Mouse (Mus musculus): ENCODE measurements around the gene Ebf4. TPM values are rescaled to one million over a fixed set of nuclear protein-coding genes. Genes with fewer than 3 reads are reported as not detected.

Gene Ebf4
- total RNA-seq, 2 experiments from 2014 or later, result 11.7 to 16.5 TPM

GRCm38 (mm10) chr2:130294218-130294935 is 592 bp upstream of the Ebf4 start:
- DNase-seq, result no peak

GRCm38 (mm10) chr2:130295331-130296133 is 563 bp downstream of the Ebf4 start:
- peak; percentile 40 for DNase-seq
- intact Hi-C loops (cut with DNase I), result loop anchor here (5.0 kb wide), 1 partner anchor 127 kb away; the partner anchor contains the start of genes Pced1a and Vps16

More at GRCm38 (mm10) chr2:130294218-130294935, 592 bp upstream of the Ebf4 start:
- intact Hi-C loops (cut with DNase I), result loop anchor here (5.0 kb wide), 1 partner anchor 68 kb away; no protein-coding TSS in a partner anchor

- intact Hi-C loops (cut with DNase I), result loop anchor here (5.0 kb wide), 1 partner anchor 126 kb away; the partner anchor contains the start of genes Pced1a and Vps16
- no peak for DNase-seq
Measured at GRCm38 (mm10) chr2:130296134-130296745, 1.3 kb downstream of the Ebf4 start.

- intact Hi-C loops (cut with DNase I), result loop anchor here (5.0 kb wide), 1 partner anchor 125 kb away; the partner anchor contains the start of genes Pced1a and Vps16
Measured at GRCm38 (mm10) chr2:130297580-130297979, 2.6 kb downstream of the Ebf4 start.

GRCm38 (mm10) chr2:130303014-130303413 is 8.0 kb downstream of the Ebf4 start:
- intact Hi-C loops (cut with DNase I), result no loop called here
- DNase-seq, result no peak

More at GRCm38 (mm10) chr2:130297580-130297979, 2.6 kb downstream of the Ebf4 start:
- no peak for DNase-seq

GRCm38 (mm10) chr2:130327057-130327456 is 32.1 kb downstream of the Ebf4 start:
- DNase-seq, result no peak
- intact Hi-C loops (cut with DNase I), result no loop called here

- intact Hi-C loops (cut with DNase I), result no loop called here
- DNase-seq, result no peak
Measured at GRCm38 (mm10) chr2:130329502-130329901, 34.5 kb downstream of the Ebf4 start.

GRCm38 (mm10) chr2:130335112-130335511 is 40.1 kb downstream of the Ebf4 start:
- DNase-seq, result no peak
- intact Hi-C loops (cut with DNase I), result no loop called here

- DNase-seq, result no peak
- intact Hi-C loops (cut with DNase I), result no loop called here
Measured at GRCm38 (mm10) chr2:130340464-130341219, 45.7 kb downstream of the Ebf4 start.

GRCm38 (mm10) chr2:130341220-130341580 is 46.2 kb downstream of the Ebf4 start:
- intact Hi-C loops (cut with DNase I), result no loop called here
- DNase-seq, result no peak

GRCm38 (mm10) chr2:130350376-130350775 is 55.4 kb downstream of the Ebf4 start:
- intact Hi-C loops (cut with DNase I), result no loop called here
- no peak for DNase-seq

GRCm38 (mm10) chr2:130351758-130352339 is 56.9 kb downstream of the Ebf4 start:
- no peak for DNase-seq
- intact Hi-C loops (cut with DNase I), result no loop called here

GRCm38 (mm10) chr2:130353411-130353810 is 58.4 kb downstream of the Ebf4 start:
- no peak for DNase-seq
- intact Hi-C loops (cut with DNase I), result no loop called here

GRCm38 (mm10) chr2:130353889-130354288 is 58.9 kb downstream of the Ebf4 start:
- DNase-seq, result no peak
- intact Hi-C loops (cut with DNase I), result no loop called here

GRCm38 (mm10) chr2:130357551-130357950 is 62.6 kb downstream of the Ebf4 start:
- intact Hi-C loops (cut with DNase I), result no loop called here
- no peak for DNase-seq

- no peak for DNase-seq
- intact Hi-C loops (cut with DNase I), result no loop called here
Measured at GRCm38 (mm10) chr2:130358852-130359251, 63.9 kb downstream of the Ebf4 start.

GRCm38 (mm10) chr2:130362511-130363026 is 67.6 kb downstream of the Ebf4 start:
- intact Hi-C loops (cut with DNase I), result loop anchor here (5.0 kb wide), 1 partner anchor 70 kb away; no protein-coding TSS in a partner anchor
- peak; percentile 43 for DNase-seq

- intact Hi-C loops (cut with DNase I), result no loop called here
- no peak for DNase-seq
Measured at GRCm38 (mm10) chr2:130365211-130366094, 70.5 kb downstream of the Ebf4 start.

- intact Hi-C loops (cut with DNase I), result no loop called here
- no peak for DNase-seq
Measured at GRCm38 (mm10) chr2:130367386-130367785, 72.4 kb downstream of the Ebf4 start.
